Mouse (Mus musculus): ENCODE measurements around the gene Ifi203. TPM values are rescaled to one million over a fixed set of nuclear protein-coding genes. Genes with fewer than 3 reads are reported as not detected.
"Not testable (repeated sequence)": the region's sequence is repeated elsewhere in the genome, so short reads cannot be mapped to it uniquely, and the experiment has no call there.

The Ifi203 gene
- polyA plus RNA-seq, 1 experiment from 2014 or later, result 1.9 TPM

GRCm38 (mm10) chr1:173941522-173941921 lies 950 bp downstream of the Ifi203 start:
- not testable (repeated sequence) for H3K27me3 ChIP-seq (replicated peaks); H3K36me3 ChIP-seq; H3K9ac ChIP-seq; H3K4me2 ChIP-seq; H3K9me3 ChIP-seq; H3K4me1 ChIP-seq; H3K27ac ChIP-seq; ATAC-seq (ENCODE audit: insufficient read depth, low FRiP score, low read depth); H3K4me3 ChIP-seq (replicated peaks)
- 88% methylated on average over 2 of the region's 2 CpGs for WGBS

DNA sequence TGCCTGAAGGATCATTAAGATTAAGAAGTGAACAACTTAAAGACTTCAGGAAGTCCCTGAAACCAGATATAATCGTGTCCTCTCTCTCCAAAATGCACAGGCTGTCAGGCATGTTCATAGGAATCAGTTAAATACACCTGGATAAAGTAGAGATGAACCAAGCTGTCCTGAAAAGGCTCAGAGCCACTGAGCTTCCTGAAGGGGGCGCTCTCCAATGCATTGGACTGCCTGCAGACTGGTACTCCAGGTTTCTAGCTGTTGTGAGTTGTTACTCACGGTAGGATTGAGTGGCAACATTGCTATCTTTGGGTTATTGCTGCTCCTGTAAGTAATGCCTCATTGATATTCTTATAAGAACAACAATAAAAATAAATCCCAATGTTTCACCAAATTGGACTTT lies 23.2 kb downstream of the Ifi203 start:
- WGBS, result 49% methylated on average over 3 of the region's 3 CpGs
- H3K9me3 ChIP-seq; H3K4me1 ChIP-seq; H3K36me3 ChIP-seq; ATAC-seq (ENCODE audit: insufficient read depth, low FRiP score, low read depth); H3K9ac ChIP-seq; H3K27ac ChIP-seq; H3K27me3 ChIP-seq (replicated peaks); H3K4me2 ChIP-seq; H3K4me3 ChIP-seq (replicated peaks): not testable (repeated sequence)

DNA sequence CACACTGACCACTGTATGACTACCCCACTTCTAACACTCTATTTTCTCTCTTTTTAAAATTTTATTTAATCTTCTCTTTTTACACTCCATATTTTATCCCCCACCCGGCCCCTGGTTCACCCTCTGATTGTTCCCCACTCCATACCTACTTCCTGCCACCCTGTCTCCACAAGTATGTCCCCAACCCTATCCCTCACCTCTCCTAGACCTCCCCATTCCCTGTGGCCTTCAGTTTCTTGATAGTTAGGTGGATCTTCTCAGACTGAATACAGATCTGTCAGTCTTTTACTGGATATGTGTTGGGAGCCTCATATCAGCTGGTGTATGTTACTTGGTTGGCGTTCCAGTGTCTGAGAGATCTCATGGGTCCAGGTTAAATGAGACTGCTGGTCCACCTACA lies 27.9 kb downstream of the Ifi203 start:
- Histone ChIP-seq H3K27ac (no peak overlapping the region), H3K9ac (no peak overlapping the region), H3K36me3 (no peaks in the 10 kb centered on the region), H3K4me1 (no peaks in the 10 kb centered on the region), H3K9me3 (no peaks in the 10 kb centered on the region), H3K27me3 (replicated peaks) (no peaks in the 10 kb centered on the region), H3K4me3 (replicated peaks) (no peak overlapping the region), H3K4me2 (no peak overlapping the region)
- WGBS, result 79% methylated on average over 2 of the region's 2 CpGs
- ATAC-seq (ENCODE audit: insufficient read depth, low FRiP score, low read depth), result no peak

GRCm38 (mm10) chr1:173913256-173913791 lies 29.1 kb downstream of the Ifi203 start:
- not testable (repeated sequence) for H3K9me3 ChIP-seq; ATAC-seq (ENCODE audit: insufficient read depth, low FRiP score, low read depth); H3K4me3 ChIP-seq (replicated peaks); H3K4me1 ChIP-seq; H3K27ac ChIP-seq; H3K27me3 ChIP-seq (replicated peaks); H3K4me2 ChIP-seq; H3K36me3 ChIP-seq; H3K9ac ChIP-seq

- not testable (repeated sequence) for H3K4me1 ChIP-seq; ATAC-seq (ENCODE audit: insufficient read depth, low FRiP score, low read depth); H3K36me3 ChIP-seq; H3K9me3 ChIP-seq; H3K27me3 ChIP-seq (replicated peaks); H3K9ac ChIP-seq; H3K4me3 ChIP-seq (replicated peaks); H3K4me2 ChIP-seq; H3K27ac ChIP-seq
- 68% methylated on average over 6 of the region's 6 CpGs for WGBS
These were observed 29.8 kb downstream of the Ifi203 start, which contains the start of gene Ifi211 for GRCm38 (mm10) chr1:173912548-173913255. Gene Ifi211, minus strand, starts transcription at chr1:173913046.

- no peaks in the 10 kb centered on the region for H3K9me3 ChIP-seq
- no peaks in the 10 kb centered on the region for H3K4me1 ChIP-seq
- no peak overlapping the region for H3K4me2 ChIP-seq
- ATAC-seq (ENCODE audit: insufficient read depth, low FRiP score, low read depth), result no peak
- H3K27me3 ChIP-seq (replicated peaks), result no peaks in the 10 kb centered on the region
- no peak overlapping the region for H3K27ac ChIP-seq
- no peaks in the 10 kb centered on the region for H3K36me3 ChIP-seq
- H3K9ac ChIP-seq, result no peak overlapping the region
- H3K4me3 ChIP-seq (replicated peaks), result no peak overlapping the region
- WGBS, result 86% methylated on average over 2 of the region's 2 CpGs
These were observed 30.5 kb downstream of the Ifi203 start for GRCm38 (mm10) chr1:173911808-173912464.

DNA sequence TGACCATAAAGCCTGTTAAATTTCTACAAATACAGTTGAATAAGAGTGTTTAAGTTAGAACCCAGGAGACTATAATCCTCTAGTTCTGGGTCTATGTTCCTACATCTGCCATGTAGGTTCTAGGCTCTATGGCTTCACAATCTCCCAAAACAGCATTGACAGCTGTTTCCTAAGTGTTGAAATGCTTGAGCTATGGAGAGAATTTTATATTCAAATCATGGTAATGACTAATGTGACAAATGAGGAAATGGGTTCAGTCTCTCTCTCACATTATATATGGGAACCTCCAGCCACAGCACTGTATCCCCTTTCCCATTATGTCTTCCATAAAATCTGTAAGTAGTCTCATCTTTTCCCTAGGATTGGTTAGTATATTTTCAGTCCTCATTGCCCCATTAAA lies 34.1 kb downstream of the Ifi203 start:
- H3K4me3 ChIP-seq (replicated peaks); H3K9me3 ChIP-seq; H3K9ac ChIP-seq; H3K4me2 ChIP-seq; H3K27ac ChIP-seq; H3K27me3 ChIP-seq (replicated peaks); ATAC-seq (ENCODE audit: insufficient read depth, low FRiP score, low read depth); H3K36me3 ChIP-seq; H3K4me1 ChIP-seq: not testable (repeated sequence)

DNA sequence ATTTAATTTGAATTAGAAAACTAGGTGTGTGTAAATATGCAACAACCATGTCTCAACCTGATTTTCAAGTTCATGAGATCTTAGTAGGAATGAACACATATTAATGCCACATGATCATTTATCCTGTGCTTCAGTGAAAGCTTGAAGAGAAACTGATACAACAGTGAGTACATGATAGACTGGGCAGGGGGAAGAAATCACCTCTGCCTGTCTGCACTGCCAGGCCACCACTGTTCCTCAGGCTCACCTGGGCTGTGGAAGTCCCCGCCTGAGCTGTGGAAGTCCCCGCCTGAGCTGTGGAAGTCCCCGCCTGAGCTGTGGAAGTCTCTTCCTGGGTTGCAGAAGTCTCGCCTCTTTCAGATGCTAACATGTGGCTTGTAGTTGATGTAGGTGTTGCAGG lies 36.6 kb downstream of the Ifi203 start:
- WGBS, result 90% methylated on average over 4 of the region's 4 CpGs
- not testable (repeated sequence) for ATAC-seq (ENCODE audit: insufficient read depth, low FRiP score, low read depth); H3K27me3 ChIP-seq (replicated peaks); H3K9me3 ChIP-seq; H3K4me2 ChIP-seq; H3K36me3 ChIP-seq; H3K4me3 ChIP-seq (replicated peaks); H3K9ac ChIP-seq; H3K4me1 ChIP-seq; H3K27ac ChIP-seq

GRCm38 (mm10) chr1:173889741-173890140 lies 52.7 kb downstream of the Ifi203 start:
- not testable (repeated sequence) for H3K4me2 ChIP-seq; H3K9ac ChIP-seq; H3K4me1 ChIP-seq; H3K27ac ChIP-seq; H3K27me3 ChIP-seq (replicated peaks); ATAC-seq (ENCODE audit: insufficient read depth, low FRiP score, low read depth); H3K36me3 ChIP-seq; H3K4me3 ChIP-seq (replicated peaks); H3K9me3 ChIP-seq

DNA sequence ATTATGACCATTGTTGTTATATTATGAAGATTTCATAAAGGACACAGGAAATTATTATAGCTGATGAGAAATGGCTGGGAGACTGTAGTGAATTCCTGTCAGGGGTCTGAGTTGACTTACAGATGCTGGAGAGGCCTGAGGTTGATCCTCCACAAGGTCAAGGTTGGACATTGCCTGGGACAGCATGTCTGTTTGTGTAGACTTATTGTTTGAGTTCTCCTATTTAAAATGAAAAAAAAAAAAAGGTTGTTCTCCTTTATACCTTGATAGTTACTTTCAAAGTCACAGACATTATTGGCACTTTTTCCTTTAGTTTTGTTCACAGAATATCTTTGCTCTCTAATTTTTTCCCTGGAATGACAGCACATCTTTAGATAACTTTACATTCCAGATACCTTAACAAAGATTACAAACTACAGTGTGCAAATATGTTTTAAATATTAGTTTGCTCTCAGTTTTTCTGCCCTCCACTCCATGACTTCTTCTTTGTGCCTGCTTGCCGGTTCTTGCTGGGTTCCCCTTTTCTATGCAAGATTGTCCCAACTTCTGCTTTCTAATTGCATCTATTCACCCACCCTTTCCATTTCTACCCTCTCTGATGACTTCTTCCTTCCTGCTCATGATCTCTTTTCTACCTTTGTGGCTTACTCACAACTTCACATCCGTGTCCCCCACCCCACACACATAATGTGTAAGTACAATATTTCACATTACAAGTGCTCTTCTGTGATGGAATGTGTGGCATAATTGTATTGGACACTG lies 55.3 kb downstream of the Ifi203 start:
- not testable (repeated sequence) for H3K4me2 ChIP-seq; H3K4me3 ChIP-seq (replicated peaks); H3K4me1 ChIP-seq; ATAC-seq (ENCODE audit: insufficient read depth, low FRiP score, low read depth); H3K9me3 ChIP-seq; H3K9ac ChIP-seq; H3K27ac ChIP-seq; H3K27me3 ChIP-seq (replicated peaks); H3K36me3 ChIP-seq
- 75% methylated on average over 1 of the region's 2 CpGs for WGBS

GRCm38 (mm10) chr1:173880004-173880666 lies 62.3 kb downstream of the Ifi203 start:
- not testable (repeated sequence) for H3K4me1 ChIP-seq; ATAC-seq (ENCODE audit: insufficient read depth, low FRiP score, low read depth); H3K9ac ChIP-seq; H3K9me3 ChIP-seq; H3K4me3 ChIP-seq (replicated peaks); H3K27ac ChIP-seq; H3K27me3 ChIP-seq (replicated peaks); H3K36me3 ChIP-seq; H3K4me2 ChIP-seq
- 58% methylated on average over 3 of the region's 3 CpGs for WGBS
